Mouse (Mus musculus) limb, embryonic 14.5 days (tissue): ENCODE results near the gene Ptpn5. TPM values are rescaled to one million over a fixed set of nuclear protein-coding genes. Genes with fewer than 3 reads are reported as not detected.

Source experiments
- ATAC-seq: fragments of 200-750 bp; cut with Nextera tagmentation; 2 replicates; pipeline ENCODE4 v1.8.0; 2017; ENCODE audit warnings: low read depth, moderate number of reproducible peaks, moderate TSS enrichment; ENCODE audit not compliant: low FRiP score
- DNase-seq: peaks from one replicate; pipeline ENCODE4 v3.0.0-alpha.2; 2015; ENCODE audit warnings: low spot score
- H3K27ac ChIP-seq: fragments of 300-500 bp; sonication (generic); replicated peaks from 2 replicates; pipeline ENCODE4 v1.5.1; 2014; ENCODE audit warnings: low read depth, mild to moderate bottlenecking, low read length, moderate library complexity, mixed read lengths
- H3K27me3 ChIP-seq: fragments of 300-500 bp; sonication (generic); 2 replicates; pipeline ENCODE4 v1.6.1; 2014; ENCODE audit warnings: low read length, mixed read lengths; ENCODE audit not compliant: control insufficient read depth, insufficient read depth
- H3K36me3 ChIP-seq: fragments of 300-500 bp; sonication (generic); 2 replicates; pipeline ENCODE4 v1.6.1; 2014; ENCODE audit warnings: mild to moderate bottlenecking, low read length, moderate library complexity, mixed read lengths; ENCODE audit not compliant: control insufficient read depth, insufficient read depth
- H3K4me1 ChIP-seq: fragments of 300-500 bp; sonication (generic); 2 replicates; pipeline ENCODE4 v1.6.1; 2014; ENCODE audit warnings: antibody characterized with exemption, low read length, mixed read lengths; ENCODE audit not compliant: control insufficient read depth, insufficient read depth
- H3K4me2 ChIP-seq: fragments of 300-500 bp; sonication (generic); replicated peaks from 2 replicates; pipeline ENCODE4 v1.6.1; 2014; ENCODE audit warnings: low read depth, mild to moderate bottlenecking, low read length, moderate library complexity; ENCODE audit not compliant: severe bottlenecking
- H3K4me3 ChIP-seq: fragments of 300-500 bp; sonication (generic); replicated peaks from 2 replicates; pipeline ENCODE4 v1.5.1; 2014; ENCODE audit warnings: low read length
- H3K9ac ChIP-seq: fragments of 300-500 bp; sonication (generic); 2 replicates; pipeline ENCODE4 v1.6.1; 2014; ENCODE audit warnings: mild to moderate bottlenecking, low read depth, low read length, moderate library complexity; ENCODE audit not compliant: severe bottlenecking
- H3K9me3 ChIP-seq: fragments of 300-500 bp; sonication (generic); 2 replicates; pipeline ENCODE4 v1.6.1; 2016; ENCODE audit warnings: low read length; ENCODE audit not compliant: control insufficient read depth
- POLR2A ChIP-seq: fragments of 200-500 bp; IDR thresholded peaks from 2 replicates; pipeline ENCODE4 v1.8.0; 2012; ENCODE audit warnings: inconsistent platforms, mild to moderate bottlenecking, moderate library complexity, borderline replicate concordance; ENCODE audit not compliant: insufficient read depth, insufficient read length; ENCODE audit errors: extremely low read depth
- WGBS: fragments of 180-500 bp; shearing (Covaris S2); extraction: QIAGEN DNeasy Blood & Tissue Kit; methylation state at CpG from one replicate; pipeline ENCODE4 v1.1.7; 2014; 5-methylcytosine and 5-hydroxymethylcytosine counted together
- polyA plus RNA-seq, 2 experiments: library from polyadenylated mRNA; depleted of rRNA in 1 of 2; stranded (reverse) in 1 of 2; unstranded in 1 of 2; fragments of >200 nt; fragmentation: Nextera tagmentation in 1 of 2; extraction: Ambion mirVana in 1 of 2; gene quantifications; 2 replicates each; pipeline versions ENCODE4 v1.2.1 to v1.2.3; 2012 to 2014

Ptpn5 gene
- polyA plus RNA-seq, 2 experiments: 0.22 to 0.74 TPM

GRCm38 (mm10) chr7:47094969-47095368, 38.5 kb downstream of the Ptpn5 start:
- H3K27ac ChIP-seq: no peak overlapping the region
- TF ChIP-seq POLR2A: no peak
- WGBS: 62% methylated on average over 2 of the region's 2 CpGs
- DNase-seq (no peak), ATAC-seq (no peak)
- no peaks in the 10 kb centered on the region for H3K4me1 ChIP-seq
- H3K36me3 ChIP-seq: no peaks in the 10 kb centered on the region
- no peaks in the 10 kb centered on the region for H3K9me3 ChIP-seq
- no peak overlapping the region for H3K4me3 ChIP-seq
- no peak overlapping the region for H3K9ac ChIP-seq
- H3K27me3 ChIP-seq: no peaks in the 10 kb centered on the region
- H3K4me2 ChIP-seq: no peak overlapping the region

GRCm38 (mm10) chr7:47093935-47094334, 39.5 kb downstream of the Ptpn5 start:
- no peak overlapping the region for H3K4me3 ChIP-seq
- H3K27ac ChIP-seq: no peak overlapping the region
- ATAC-seq (no peak), DNase-seq (no peak)
- WGBS: 88% methylated on average over 5 of the region's 5 CpGs
- H3K9me3 ChIP-seq: no peaks in the 10 kb centered on the region
- H3K4me1 ChIP-seq: no peaks in the 10 kb centered on the region
- no peak overlapping the region for H3K9ac ChIP-seq
- no peak for TF ChIP-seq POLR2A
- H3K27me3 ChIP-seq: no peaks in the 10 kb centered on the region
- H3K36me3 ChIP-seq: no peaks in the 10 kb centered on the region
- H3K4me2 ChIP-seq: no peak overlapping the region

- no peak for ATAC-seq
- 73% methylated on average over 1 of the region's 1 CpGs for WGBS
Measured at GRCm38 (mm10) chr7:47085075-47085474, 48.4 kb downstream of the Ptpn5 start.

GRCm38 (mm10) chr7:47081277-47081676, 52.2 kb downstream of the Ptpn5 start:
- Histone ChIP-seq H3K27me3 (no peaks in the 10 kb centered on the region), H3K36me3 (no peaks in the 10 kb centered on the region), H3K9ac (no peak overlapping the region), H3K4me1 (no peaks in the 10 kb centered on the region), H3K9me3 (no peaks in the 10 kb centered on the region), H3K4me3 (no peak overlapping the region), H3K4me2 (no peak overlapping the region), H3K27ac (no peak overlapping the region)
- peak; percentile 55 for DNase-seq
- no peak for TF ChIP-seq POLR2A
- ATAC-seq: peak; percentile 78
- 39% methylated on average over 6 of the region's 6 CpGs for WGBS

More at GRCm38 (mm10) chr7:47085075-47085474, 48.4 kb downstream of the Ptpn5 start:
- no peak for DNase-seq
- Histone ChIP-seq H3K27me3 (no peaks in the 10 kb centered on the region), H3K9me3 (no peaks in the 10 kb centered on the region), H3K4me3 (no peak overlapping the region), H3K36me3 (no peaks in the 10 kb centered on the region), H3K4me1 (no peaks in the 10 kb centered on the region), H3K4me2 (no peak overlapping the region), H3K9ac (no peak overlapping the region), H3K27ac (no peak overlapping the region)
- no peak for TF ChIP-seq POLR2A

GRCm38 (mm10) chr7:47080868-47081267, 52.6 kb downstream of the Ptpn5 start:
- Histone ChIP-seq H3K27ac (no peak overlapping the region), H3K27me3 (no peaks in the 10 kb centered on the region), H3K36me3 (no peaks in the 10 kb centered on the region), H3K9me3 (no peaks in the 10 kb centered on the region), H3K4me3 (no peak overlapping the region), H3K4me1 (no peaks in the 10 kb centered on the region), H3K9ac (no peak overlapping the region), H3K4me2 (no peak overlapping the region)
- ATAC-seq (no peak), DNase-seq (no peak)
- no peak for TF ChIP-seq POLR2A
- 72% methylated on average over 3 of the region's 3 CpGs for WGBS

- no peak overlapping the region for H3K4me3 ChIP-seq
- no peak overlapping the region for H3K27ac ChIP-seq
- WGBS: 66% methylated on average over 8 of the region's 8 CpGs
- peaks cover 7% of the 10 kb centered on the region; the same call in 1 of the 2 replicates for H3K4me1 ChIP-seq
- no peaks in the 10 kb centered on the region for H3K36me3 ChIP-seq
- no peak overlapping the region for H3K9ac ChIP-seq
- no peak for DNase-seq
- no peak for TF ChIP-seq POLR2A
- H3K27me3 ChIP-seq: no peaks in the 10 kb centered on the region
- no peak overlapping the region for H3K4me2 ChIP-seq
- H3K9me3 ChIP-seq: no peaks in the 10 kb centered on the region
- ATAC-seq: no peak
Measured at GRCm38 (mm10) chr7:47077451-47077850, 56.0 kb downstream of the Ptpn5 start.
